Mouse (Mus musculus) heart, embryonic 14.5 days (tissue): ENCODE measurements around the gene Nhsl2. TPM values are rescaled to one million over a fixed set of nuclear protein-coding genes. Genes with fewer than 3 reads are reported as not detected.

ENCODE experiments used
- ATAC-seq: fragments of 200-750 bp; cut with Nextera tagmentation; 2 replicates; pipeline ENCODE4 v1.8.0; 2017; ENCODE audit warnings: low read depth, moderate TSS enrichment; ENCODE audit not compliant: insufficient number of reproducible peaks, insufficient read depth, low FRiP score
- H3K27ac ChIP-seq, 2 experiments: fragments of 200-500 bp in 1 of 2; fragments of 300-500 bp in 1 of 2; sonication (generic) in 1 of 2; replicated peaks in 1 of 2; 2 replicates each; pipeline ENCODE4 v1.5.1; 2012 to 2014; ENCODE audit warnings: low read depth in 2 of 2, low read length in 2 of 2, control low read depth in 1 of 2, mild to moderate bottlenecking in 1 of 2, mixed read lengths in 1 of 2; ENCODE audit not compliant: control insufficient read depth in 1 of 2, insufficient read depth in 1 of 2
- H3K27me3 ChIP-seq: fragments of 300-500 bp; sonication (generic); 2 replicates; pipeline ENCODE4 v1.6.1; 2014; ENCODE audit warnings: mild to moderate bottlenecking, low read length, control low read depth; ENCODE audit not compliant: control insufficient read depth, insufficient read depth
- H3K36me3 ChIP-seq: fragments of 300-500 bp; sonication (generic); 2 replicates; pipeline ENCODE4 v1.6.1; 2014; ENCODE audit warnings: mild to moderate bottlenecking, control low read depth, low read length, mixed read lengths; ENCODE audit not compliant: control insufficient read depth, insufficient read depth
- H3K4me1 ChIP-seq, 2 experiments: fragments of 200-500 bp in 1 of 2; fragments of 300-500 bp in 1 of 2; sonication (generic) in 1 of 2; 2 replicates each; pipeline ENCODE4 v1.6.1; 2012 to 2014; ENCODE audit warnings: low read length in 2 of 2, control low read depth in 1 of 2, mixed read lengths in 1 of 2; ENCODE audit not compliant: control insufficient read depth in 2 of 2, insufficient read depth in 2 of 2
- H3K4me2 ChIP-seq: fragments of 300-500 bp; sonication (generic); 2 replicates; pipeline ENCODE4 v1.6.1; 2014; ENCODE audit warnings: mild to moderate bottlenecking, low read length
- H3K4me3 ChIP-seq, 2 experiments: fragments of 200-500 bp in 1 of 2; fragments of 300-500 bp in 1 of 2; sonication (generic) in 1 of 2; 2 replicates each; pipeline ENCODE4 v1.5.1; 2012 to 2014; ENCODE audit warnings: low read length in 2 of 2, mild to moderate bottlenecking in 2 of 2, control low read depth in 1 of 2, low read depth in 1 of 2, moderate library complexity in 1 of 2; ENCODE audit not compliant: control insufficient read depth in 1 of 2, insufficient read depth in 1 of 2
- H3K9ac ChIP-seq: fragments of 300-500 bp; sonication (generic); 2 replicates; pipeline ENCODE4 v1.6.1; 2014; ENCODE audit warnings: mild to moderate bottlenecking, low read length
- H3K9me3 ChIP-seq: fragments of 300-500 bp; sonication (generic); 2 replicates; pipeline ENCODE4 v1.6.1; 2016; ENCODE audit warnings: low read length, control low read depth; ENCODE audit not compliant: control insufficient read depth
- WGBS: fragments of 180-500 bp; shearing (Covaris S2); extraction: QIAGEN DNeasy Blood & Tissue Kit; methylation state at CpG from one replicate; pipeline ENCODE4 v1.1.7; 2014; 5-methylcytosine and 5-hydroxymethylcytosine counted together
- polyA plus RNA-seq: library from polyadenylated mRNA; unstranded; fragments of >200 nt; fragmentation: Nextera tagmentation; extraction: Ambion mirVana; gene quantifications from 2 replicates; pipeline ENCODE4 v1.2.1, GENCODE M21; 2014

Nhsl2 gene
- polyA plus RNA-seq, 1 experiment from 2014 or later: 15.5 TPM

DNA sequence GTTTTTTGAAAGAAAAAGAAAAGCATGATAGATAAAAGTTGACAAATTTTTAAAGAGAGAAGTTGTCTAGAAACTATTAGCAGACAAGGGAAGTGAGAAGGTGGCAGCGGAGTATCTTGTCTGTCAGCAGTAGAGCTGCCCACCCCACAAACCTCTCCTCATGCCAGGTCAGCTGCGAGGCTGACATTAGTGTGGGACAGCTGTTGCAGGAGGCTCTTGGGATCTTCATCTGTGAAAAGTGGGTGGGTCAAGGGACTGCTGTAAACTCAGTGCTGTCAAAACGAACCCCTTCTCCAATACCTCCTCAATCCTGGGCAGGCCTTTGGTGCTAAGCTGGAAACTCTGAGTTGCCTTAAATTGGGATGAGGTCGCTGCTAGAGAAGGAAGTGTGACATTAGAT lies 202.0 kb downstream of the Nhsl2 start:
- no peak overlapping the region for H3K9ac ChIP-seq
- H3K4me3 ChIP-seq: no peak overlapping the region
- no peaks in the 10 kb centered on the region for H3K4me1 ChIP-seq
- no peak for ATAC-seq
- WGBS: 64% methylated on average over 4 of the region's 4 CpGs
- no peak overlapping the region for H3K4me2 ChIP-seq
- H3K27ac ChIP-seq: no peak overlapping the region
- H3K9me3 ChIP-seq: no peaks in the 10 kb centered on the region
- no peaks in the 10 kb centered on the region for H3K27me3 ChIP-seq
- H3K36me3 ChIP-seq: 0 out of 2 replicates have a peak, but pooled peaks cover 3% of the 10 kb centered on the region

DNA sequence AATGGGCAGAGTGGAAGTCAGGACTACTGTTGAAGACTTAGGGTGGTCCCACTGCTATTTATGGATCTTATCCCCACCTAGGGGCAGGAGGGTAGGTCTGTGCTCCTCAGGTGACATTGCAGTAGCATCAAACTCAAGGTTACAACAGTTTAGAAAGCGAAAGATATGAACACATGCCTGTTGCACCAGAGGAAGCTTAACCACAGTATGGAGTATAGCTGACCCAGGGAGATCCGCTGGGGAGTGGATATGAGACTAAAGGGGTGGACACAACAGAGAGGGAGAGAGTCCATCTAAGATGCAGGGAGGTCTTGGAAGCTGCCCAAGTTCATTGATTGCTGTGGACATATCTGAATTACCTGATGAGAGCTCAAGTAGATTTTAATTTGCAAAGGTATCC lies 204.2 kb downstream of the Nhsl2 start:
- H3K4me3 ChIP-seq: no peak overlapping the region
- no peaks in the 10 kb centered on the region for H3K27me3 ChIP-seq
- WGBS: 90% methylated on average over 2 of the region's 2 CpGs
- H3K36me3 ChIP-seq: 0 out of 2 replicates have a peak, but pooled peaks cover 3% of the 10 kb centered on the region
- no peak overlapping the region for H3K27ac ChIP-seq
- H3K9me3 ChIP-seq: no peaks in the 10 kb centered on the region
- H3K4me1 ChIP-seq: no peaks in the 10 kb centered on the region
- H3K4me2 ChIP-seq: no peak overlapping the region
- no peak overlapping the region for H3K9ac ChIP-seq
- ATAC-seq: no peak

- Histone ChIP-seq H3K27me3 (no peaks in the 10 kb centered on the region), H3K4me1 (no peaks in the 10 kb centered on the region), H3K9me3 (no peaks in the 10 kb centered on the region), H3K9ac (no peak overlapping the region), H3K36me3 (0 out of 2 replicates have a peak, but pooled peaks cover 3% of the 10 kb centered on the region), H3K27ac (no peak overlapping the region), H3K4me3 (no peak overlapping the region), H3K4me2 (no peak overlapping the region)
- WGBS: 86% methylated on average over 4 of the region's 4 CpGs
- ATAC-seq: no peak
Measured at GRCm38 (mm10) chrX:102054009-102054408, 204.8 kb downstream of the Nhsl2 start.

DNA sequence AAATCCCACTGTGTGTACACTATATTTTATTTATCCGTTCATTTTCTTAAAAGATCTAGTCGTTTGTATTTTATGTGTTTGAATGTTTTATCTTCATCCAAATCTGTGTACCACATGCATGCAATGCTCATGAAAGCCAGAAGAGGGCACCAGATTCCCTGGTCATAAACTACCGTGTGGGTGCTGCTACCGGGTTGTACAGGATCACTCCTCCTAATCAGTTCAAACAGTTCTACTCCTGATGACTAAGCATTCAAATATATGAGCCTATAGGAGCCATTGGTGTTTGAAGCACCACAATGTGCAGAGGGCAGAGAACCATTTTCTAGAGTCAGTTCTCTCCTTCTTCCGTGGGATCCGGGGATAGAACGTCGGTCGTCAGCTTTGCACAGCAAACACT lies 210.3 kb downstream of the Nhsl2 start:
- Histone ChIP-seq H3K4me3 (no peak overlapping the region), H3K9ac (no peak overlapping the region), H3K27me3 (no peaks in the 10 kb centered on the region), H3K4me1 (peaks cover 5 to 6% of the 10 kb centered on the region in 2 experiments), H3K36me3 (no peaks in the 10 kb centered on the region), H3K9me3 (no peaks in the 10 kb centered on the region), H3K4me2 (no peak overlapping the region), H3K27ac (no peak overlapping the region)
- WGBS: 61% methylated on average over 9 of the region's 9 CpGs
- ATAC-seq: no peak

GRCm38 (mm10) chrX:102060243-102060642 lies 211.1 kb downstream of the Nhsl2 start:
- ATAC-seq: no peak
- peaks cover 5 to 6% of the 10 kb centered on the region in 2 experiments for H3K4me1 ChIP-seq
- no peak overlapping the region for H3K9ac ChIP-seq
- no peak overlapping the region for H3K4me3 ChIP-seq
- WGBS: 61% methylated on average over 5 of the region's 5 CpGs
- H3K9me3 ChIP-seq: no peaks in the 10 kb centered on the region
- no peak overlapping the region for H3K27ac ChIP-seq
- no peaks in the 10 kb centered on the region for H3K36me3 ChIP-seq
- no peak overlapping the region for H3K4me2 ChIP-seq
- no peaks in the 10 kb centered on the region for H3K27me3 ChIP-seq

- Histone ChIP-seq H3K4me3 (no peak overlapping the region), H3K9me3 (no peaks in the 10 kb centered on the region), H3K27ac (no peak overlapping the region), H3K27me3 (no peaks in the 10 kb centered on the region), H3K4me2 (no peak overlapping the region), H3K4me1 (peaks cover 5 to 8% of the 10 kb centered on the region in 2 experiments), H3K36me3 (no peaks in the 10 kb centered on the region), H3K9ac (no peak overlapping the region)
- ATAC-seq: no peak
- WGBS: 37% methylated on average over 2 of the region's 2 CpGs
Measured at GRCm38 (mm10) chrX:102060891-102061290, 211.7 kb downstream of the Nhsl2 start.

GRCm38 (mm10) chrX:102064062-102064461 lies 214.9 kb downstream of the Nhsl2 start:
- Histone ChIP-seq H3K9me3 (no peaks in the 10 kb centered on the region), H3K36me3 (no peaks in the 10 kb centered on the region), H3K9ac (no peak overlapping the region), H3K27me3 (no peaks in the 10 kb centered on the region), H3K27ac (no peak overlapping the region), H3K4me3 (no peak overlapping the region), H3K4me1 (peaks cover 5 to 10% of the 10 kb centered on the region in 2 experiments), H3K4me2 (no peak overlapping the region)
- ATAC-seq: no peak
- WGBS: 50% methylated on average over 3 of the region's 3 CpGs

- WGBS: 49% methylated on average over 4 of the region's 4 CpGs
- Histone ChIP-seq H3K27ac (no peak overlapping the region), H3K9ac (no peak overlapping the region), H3K9me3 (no peaks in the 10 kb centered on the region), H3K4me3 (no peak overlapping the region), H3K27me3 (no peaks in the 10 kb centered on the region), H3K36me3 (no peaks in the 10 kb centered on the region), H3K4me1 (peaks cover 8 to 12% of the 10 kb centered on the region in 2 experiments), H3K4me2 (no peak overlapping the region)
- ATAC-seq: no peak
Measured at GRCm38 (mm10) chrX:102065213-102065775, 216.1 kb downstream of the Nhsl2 start.
